In genomic region chr1:40277944-40278343, GRCm38 (mm10) we compare ENCODE assay signal across 16 mouse cellular contexts.
"Had no signal": no experiment of that assay in that cellular context is flagged by ENCODE, and none has a peak within 500 bp of the region (broad histone marks: within the 10 kb centered on the region; RNA-seq: fewer than 3 reads in every experiment).

No protein-coding gene starts in this region.

- H3K4me1 ChIP-seq: neural tube, embryonic 12.5 days; neural tube, embryonic 13.5 days; neural tube, embryonic 15.5 days had no signal

- H3K4me2 ChIP-seq: neural tube, embryonic 12.5 days; neural tube, embryonic 13.5 days; neural tube, embryonic 15.5 days; stomach, embryonic 15.5 days had no signal

- H3K4me3 ChIP-seq: neural tube, embryonic 12.5 days; neural tube, embryonic 13.5 days; neural tube, embryonic 15.5 days; stomach, embryonic 15.5 days had no signal

- H3K27me3 ChIP-seq: neural tube, embryonic 12.5 days; neural tube, embryonic 13.5 days; neural tube, embryonic 15.5 days; stomach, embryonic 15.5 days had no signal

- H3K9ac ChIP-seq: neural tube, embryonic 12.5 days; neural tube, embryonic 13.5 days; neural tube, embryonic 15.5 days; stomach, embryonic 15.5 days had no signal

- DNase-seq: retina, postnatal 1 day; right cerebral cortex, adult 18-20 months; right cerebral cortex, postnatal 14 days; right cerebral cortex, postnatal 25 days; right cerebral cortex, postnatal 4 days; spleen, adult 18-20 months; thymus, adult 18-20 months; thymus, adult 2 months; thymus, postnatal 14 days; thymus, postnatal 25 days; thymus, postnatal 36 days; thymus, postnatal 4 days had no signal

- H3K9me3 ChIP-seq: neural tube, embryonic 12.5 days; neural tube, embryonic 13.5 days; neural tube, embryonic 15.5 days; stomach, embryonic 15.5 days had no signal

- H3K27ac ChIP-seq: neural tube, embryonic 12.5 days; neural tube, embryonic 13.5 days; neural tube, embryonic 15.5 days had no signal

- H3K36me3 ChIP-seq: neural tube, embryonic 12.5 days; neural tube, embryonic 13.5 days; neural tube, embryonic 15.5 days; stomach, embryonic 15.5 days had no signal
